Mouse (Mus musculus) kidney, adult 2 months (tissue): Measurements from ENCODE around the gene Ppfibp1.

ENCODE experiments used
- CTCF ChIP-seq: fragments of 200-500 bp; conservative IDR thresholded peaks from 2 replicates; pipeline ENCODE4 v1.5.1; 2011; ENCODE audit warnings: low read depth, mild to moderate bottlenecking, control low read depth, low read length, moderate library complexity, mixed read lengths; ENCODE audit not compliant: insufficient read depth, insufficient read length
- POLR2A ChIP-seq: fragments of 200-500 bp; IDR thresholded peaks from one replicate; pipeline ENCODE4 v1.6.1; 2011; ENCODE audit warnings: low read depth, low read length, control low read depth

DNA sequence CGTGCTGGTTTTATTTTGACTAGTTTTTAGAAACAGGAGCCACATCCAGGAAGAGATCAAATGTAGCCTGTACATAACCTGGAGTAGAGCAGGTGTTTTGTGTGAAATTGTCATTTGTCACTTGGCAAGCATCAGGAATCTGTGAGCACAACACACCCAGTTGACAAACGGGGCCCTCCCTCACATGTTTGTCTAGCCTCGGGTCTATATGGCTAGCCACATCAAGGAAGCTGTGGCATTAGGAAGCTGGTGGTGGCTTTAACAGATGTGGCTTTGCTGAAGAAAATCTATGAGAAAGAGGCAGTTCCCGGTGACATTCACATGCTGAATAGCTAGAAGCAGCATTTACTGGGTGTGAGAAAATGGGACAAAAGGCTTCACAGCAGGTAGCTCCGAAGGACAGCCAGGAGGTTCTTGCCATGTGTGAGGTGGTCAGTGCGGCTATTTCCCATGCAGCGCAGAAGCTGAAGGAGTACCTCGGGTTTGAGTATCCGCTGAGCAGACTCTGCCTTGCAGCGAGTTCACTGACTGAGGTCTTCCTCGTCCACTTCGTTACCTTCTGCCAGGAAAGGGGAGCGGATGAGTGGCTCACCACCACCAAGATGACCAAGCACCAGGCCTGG, 144.1 kb downstream of the Ppfibp1 start, which contains the start of gene Rep15:
- TF ChIP-seq CTCF, result no peak
- no peak for TF ChIP-seq POLR2A
